Mouse (Mus musculus) thymus, adult 2 months (tissue): Measurements from ENCODE around the gene Tspan32.

Source experiments
- CTCF ChIP-seq: fragments of 200-500 bp; IDR thresholded peaks from 2 replicates; pipeline ENCODE4 v1.5.1; 2012; ENCODE audit warnings: mild to moderate bottlenecking, control low read depth, low read length, moderate library complexity, borderline replicate concordance; ENCODE audit not compliant: control insufficient read depth, poor library complexity, insufficient read depth; ENCODE audit errors: extremely low read depth
- POLR2A ChIP-seq: fragments of 200-500 bp; IDR thresholded peaks from 2 replicates; pipeline ENCODE4 v1.6.1; 2012; ENCODE audit warnings: mild to moderate bottlenecking, low read length, control low read depth, moderate library complexity; ENCODE audit not compliant: control insufficient read depth, poor library complexity, insufficient read depth; ENCODE audit errors: extremely low read depth

DNA sequence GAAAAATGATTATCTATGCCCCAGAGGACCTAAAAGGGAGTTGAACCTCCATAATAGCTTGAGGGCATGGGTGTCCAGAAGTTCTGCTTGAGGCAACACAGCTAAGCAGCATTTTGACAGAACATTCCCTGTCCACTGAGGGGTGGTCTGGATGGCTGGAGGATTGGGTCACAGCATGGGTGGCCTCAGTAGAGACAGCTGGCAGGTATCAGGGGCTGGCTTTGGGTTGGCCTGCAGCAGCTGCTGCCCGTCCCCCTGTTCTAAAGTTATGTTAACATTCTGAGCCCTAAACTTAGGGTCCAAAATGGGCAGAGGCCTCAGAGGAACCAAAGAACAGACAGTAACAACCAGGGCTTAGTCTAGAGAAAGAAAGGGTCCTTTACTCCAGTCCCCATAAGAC lies 6.4 kb downstream of the Tspan32 start:
- TF ChIP-seq CTCF (no peak), POLR2A (no peak)
